Mouse (Mus musculus): Measurements from ENCODE around the gene Plcb4. TPM values are rescaled to one million over a fixed set of nuclear protein-coding genes. Genes with fewer than 3 reads are reported as not detected.
A peak's percentile ranks its signal among the peaks of the same experiment; 100 is the strongest.

Plcb4 gene
- total and polyA plus RNA-seq, 3 experiments = 4.5 to 48.9 (median 32.0) TPM

- no peak for DNase-seq
These were observed 197.2 kb downstream of the Plcb4 start for GRCm38 (mm10) chr2:135855890-135856490.

DNA sequence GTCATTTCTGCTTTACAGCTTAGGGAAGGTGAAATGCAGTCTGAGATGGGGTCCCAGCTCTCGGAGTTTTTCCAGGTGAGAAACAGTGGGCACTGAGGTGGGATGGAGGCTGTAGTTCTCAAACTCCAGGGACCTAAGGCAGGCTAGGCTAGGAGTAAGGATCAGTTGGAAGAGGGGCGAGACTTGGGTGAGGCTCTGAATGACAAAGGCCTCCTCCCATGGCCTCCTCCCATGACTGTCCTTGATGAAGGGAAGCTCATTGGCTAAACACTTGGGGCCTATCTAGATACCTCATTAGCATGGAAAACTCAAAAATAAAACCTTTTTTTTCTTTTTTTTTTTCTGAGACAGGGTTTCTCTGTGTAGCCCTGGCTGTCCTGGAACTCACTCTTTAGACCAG, 198.0 kb downstream of the Plcb4 start:
- DNase-seq = no peak

DNA sequence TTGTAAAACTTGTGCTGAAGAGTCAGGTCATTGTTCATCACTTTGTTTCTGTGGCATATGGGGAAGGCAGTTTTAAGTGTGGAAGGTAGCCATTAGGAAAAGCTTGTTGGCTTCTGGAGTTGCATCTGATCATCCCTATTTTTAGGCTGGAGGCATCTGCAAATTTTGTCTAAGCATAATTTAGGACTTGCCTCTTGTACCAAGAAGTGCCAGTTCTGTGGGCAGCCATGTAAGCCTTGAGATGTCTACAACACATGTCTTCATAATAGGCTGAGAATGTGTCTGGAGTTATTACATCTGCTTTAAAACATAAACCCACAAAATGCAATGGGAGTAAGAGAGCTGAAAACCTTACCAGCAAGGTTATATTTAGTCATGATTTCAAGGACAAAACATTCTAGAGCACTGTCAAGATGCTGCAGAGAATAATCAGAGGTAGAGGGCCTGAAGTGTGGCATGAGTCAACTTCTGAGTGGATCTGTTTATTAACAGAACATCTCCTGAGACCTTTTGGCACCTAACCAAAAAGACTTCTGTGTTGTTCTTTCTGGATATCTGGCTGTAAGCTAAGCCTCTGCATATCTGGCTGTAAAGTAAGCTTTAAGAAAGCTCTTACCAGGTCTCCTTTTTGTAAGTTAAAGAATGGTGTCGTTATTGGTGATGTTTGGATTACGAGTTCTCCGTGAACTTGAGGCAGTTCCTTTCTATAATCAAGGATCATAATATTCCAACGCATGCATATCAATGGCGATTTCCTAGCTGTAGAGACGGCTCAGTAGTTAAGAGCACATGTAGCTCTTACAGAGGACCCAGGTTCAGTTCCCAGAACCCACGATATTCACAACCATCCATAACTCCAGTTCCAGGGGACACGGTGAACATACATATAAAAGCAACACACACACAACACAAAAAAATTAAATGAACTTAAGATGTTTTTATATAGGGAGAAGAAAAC, 203.0 kb downstream of the Plcb4 start:
- no peak for DNase-seq

GRCm38 (mm10) chr2:135862489-135863390, 203.9 kb downstream of the Plcb4 start:
- no peak for DNase-seq

DNA sequence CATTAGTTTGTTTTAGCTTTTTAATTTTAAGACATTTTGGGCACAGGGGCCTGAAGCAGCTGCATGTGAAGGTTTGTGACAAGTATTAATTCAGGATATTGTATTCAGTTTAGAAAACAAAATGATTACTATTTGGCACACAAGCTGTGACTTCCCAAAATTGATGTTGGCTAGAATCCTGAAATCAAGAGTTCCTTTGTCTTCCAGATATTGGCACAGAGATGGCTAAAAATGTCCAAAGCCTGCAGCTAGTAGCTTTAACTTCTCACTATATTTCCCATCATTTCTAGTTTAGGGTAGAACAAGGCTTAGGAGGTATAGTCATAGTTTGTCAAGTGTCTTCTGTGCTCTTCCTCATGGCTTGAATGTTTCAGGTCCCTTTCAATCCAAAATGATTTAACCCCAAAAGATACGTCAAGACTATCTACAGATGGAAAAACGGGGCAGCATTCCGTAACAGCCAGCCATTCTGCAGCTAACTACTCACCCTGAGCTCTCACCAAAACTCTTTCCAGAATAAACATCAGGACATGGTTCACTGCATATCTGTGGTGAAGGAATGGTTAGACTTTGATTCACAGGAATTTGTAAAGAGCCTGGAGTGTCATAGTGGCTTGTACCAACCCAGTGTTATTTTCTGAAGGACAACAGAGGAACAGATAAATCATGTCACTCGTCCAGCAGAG, 204.7 kb downstream of the Plcb4 start:
- no peak for DNase-seq

- no peak for DNase-seq
These were observed 207.6 kb downstream of the Plcb4 start for GRCm38 (mm10) chr2:135866421-135866820.

GRCm38 (mm10) chr2:135866838-135867237, 208.0 kb downstream of the Plcb4 start:
- no peak for DNase-seq

- DNase-seq = no peak
These were observed 210.8 kb downstream of the Plcb4 start for GRCm38 (mm10) chr2:135869637-135870036.

DNA sequence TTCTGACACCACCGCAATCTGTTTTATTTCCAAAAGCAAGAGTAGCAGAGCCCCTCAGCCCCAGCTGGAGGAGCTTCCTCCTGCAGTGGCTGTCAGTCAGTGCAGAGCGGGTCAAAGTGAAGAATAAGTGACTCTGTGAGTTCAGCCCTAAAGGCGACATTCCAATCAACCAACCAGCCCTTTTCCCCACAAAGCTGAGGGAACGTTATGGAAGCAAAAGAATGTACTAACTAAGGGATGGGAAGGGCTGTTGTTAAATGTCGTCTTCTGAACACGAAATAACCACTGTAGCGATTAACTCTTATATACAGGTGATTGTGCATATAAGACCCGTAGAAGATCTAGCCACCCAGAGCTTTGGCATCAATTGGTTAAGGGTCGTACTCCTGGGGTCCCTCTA, 214.3 kb downstream of the Plcb4 start:
- no peak for DNase-seq

DNA sequence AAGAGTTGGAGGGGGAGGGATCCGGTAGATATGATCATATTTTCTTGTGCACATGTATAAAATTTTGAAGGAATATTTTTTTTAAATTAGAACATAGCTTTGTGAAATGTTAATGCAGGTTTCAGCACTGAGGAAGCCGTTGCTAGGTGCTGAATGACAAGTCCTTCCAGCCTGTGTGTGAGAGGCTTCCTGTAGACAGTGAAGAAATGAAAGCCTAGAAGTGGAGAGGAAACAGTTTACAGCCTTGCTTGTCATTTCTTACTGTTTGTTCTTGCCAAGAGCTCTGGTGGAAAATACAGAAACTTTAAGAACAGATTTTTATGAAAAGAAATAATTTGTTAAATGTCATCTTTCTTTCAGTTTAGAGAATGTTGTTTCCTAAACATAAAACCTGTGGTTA, 214.9 kb downstream of the Plcb4 start:
- no peak for DNase-seq

- no peak for DNase-seq
These were observed 216.7 kb downstream of the Plcb4 start for GRCm38 (mm10) chr2:135875549-135875948.

DNA sequence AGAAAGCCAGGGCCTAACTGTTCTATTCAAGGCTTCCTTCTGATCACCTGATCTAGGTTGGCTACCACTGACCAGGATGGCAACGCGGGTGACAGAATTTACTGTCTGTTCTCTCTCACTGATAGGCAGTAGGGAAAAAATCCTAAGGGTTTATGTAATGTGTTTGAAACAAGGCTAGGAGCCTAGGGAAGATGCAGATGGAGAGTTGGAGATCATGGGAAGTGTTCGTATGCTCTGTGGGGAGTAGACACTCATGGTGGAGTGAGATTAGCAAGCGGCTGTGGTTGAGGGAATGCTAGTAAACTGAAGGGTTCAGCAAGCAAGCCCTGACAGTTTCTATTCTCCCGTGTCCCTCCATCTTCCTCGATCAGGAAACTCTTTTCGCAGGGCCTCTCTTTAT, 220.5 kb downstream of the Plcb4 start:
- DNase-seq = no peak

DNA sequence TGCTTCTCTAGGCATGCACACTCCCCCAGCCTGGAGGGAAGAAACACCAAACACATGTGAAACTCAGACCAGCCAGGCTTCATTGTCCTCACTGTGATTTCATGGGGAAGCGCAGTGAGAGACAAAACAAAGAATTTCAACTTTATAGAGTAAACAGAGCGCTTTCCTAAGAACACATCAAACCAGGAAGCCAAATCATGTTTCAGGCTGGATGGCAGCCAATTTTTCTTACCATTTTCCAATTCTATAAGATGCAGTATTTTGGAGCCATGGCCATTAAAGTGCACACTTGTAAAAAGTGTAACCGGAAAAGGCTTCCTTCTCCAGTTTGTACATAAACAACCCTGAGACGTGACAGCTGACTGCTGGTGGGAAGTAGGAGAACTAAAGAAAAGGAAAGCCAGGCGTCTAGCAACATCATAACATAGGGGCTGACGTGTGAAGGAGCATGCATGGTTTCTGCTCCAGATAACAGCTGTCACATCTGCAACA, 221.5 kb downstream of the Plcb4 start:
- no peak for DNase-seq

DNA sequence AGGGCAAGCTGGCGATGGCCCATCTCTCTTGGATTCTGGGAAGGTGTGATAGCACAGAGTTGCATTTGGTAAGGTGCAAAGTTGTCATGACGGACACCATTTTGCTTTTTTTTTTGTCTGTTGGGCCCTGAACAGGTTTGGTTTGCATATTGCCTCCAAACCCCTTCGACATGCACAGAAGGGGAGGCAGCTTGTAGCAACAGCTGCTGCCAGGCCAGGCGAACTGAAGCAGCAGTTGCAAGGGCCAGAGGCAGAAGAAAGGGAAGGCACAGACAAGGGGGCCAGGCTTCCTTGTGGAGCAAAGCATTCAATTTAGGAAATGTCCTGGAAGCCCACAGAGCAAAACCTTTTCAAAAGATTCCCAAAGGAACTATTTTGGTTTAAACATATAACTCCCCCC, 224.5 kb downstream of the Plcb4 start:
- DNase-seq = no peak

GRCm38 (mm10) chr2:135884534-135885180, 225.8 kb downstream of the Plcb4 start:
- DNase-seq = no peak

- no peak for DNase-seq
These were observed 226.8 kb downstream of the Plcb4 start for GRCm38 (mm10) chr2:135885607-135886006.

DNA sequence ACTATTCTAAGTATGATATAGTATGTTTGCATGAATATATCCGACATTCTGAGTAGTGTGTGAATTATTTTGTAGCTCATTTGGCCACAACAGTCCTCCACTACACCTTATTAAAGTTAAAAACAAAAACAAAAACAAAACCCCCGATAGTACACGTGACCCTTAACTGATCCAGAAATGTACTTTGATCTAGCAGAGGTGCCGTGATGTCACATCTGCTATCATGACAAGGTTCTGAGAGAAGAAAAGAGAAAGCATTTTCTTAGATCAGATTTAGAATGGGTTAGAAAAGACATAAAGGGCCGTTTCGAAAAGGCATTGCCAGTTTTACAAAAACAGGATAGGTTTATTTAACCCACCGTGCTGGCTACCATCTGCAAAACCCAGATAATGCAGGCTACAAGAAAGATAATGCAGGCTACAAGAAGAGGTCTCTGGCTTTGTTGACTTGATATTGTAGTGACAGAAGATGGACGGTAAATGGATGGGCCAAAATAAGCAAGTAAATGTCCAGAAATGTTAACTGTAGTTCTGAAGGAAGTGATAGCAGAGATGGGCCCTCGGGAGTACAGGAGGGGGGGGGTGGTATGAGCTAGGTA, 227.4 kb downstream of the Plcb4 start:
- DNase-seq = no peak

- DNase-seq = no peak
These were observed 229.0 kb downstream of the Plcb4 start for GRCm38 (mm10) chr2:135887805-135888204.

GRCm38 (mm10) chr2:135888206-135888605, 229.4 kb downstream of the Plcb4 start:
- peak; percentile 67 for DNase-seq

- DNase-seq = no peak
These were observed 230.0 kb downstream of the Plcb4 start for GRCm38 (mm10) chr2:135888767-135889166.

- no peak for DNase-seq
These were observed 231.3 kb downstream of the Plcb4 start for GRCm38 (mm10) chr2:135890083-135890482.

Measured in adrenal gland, adult 2 months (tissue).